Mouse (Mus musculus) kidney, adult 2 months (tissue): ENCODE measurements at regions not wholly inside any gene's neighbourhood (a gene's known extent, or its start where the extent isn't known, plus 50 kb on each side); places are given as distances from the start of the nearest gene placed in this dataset.

Experiments used
- CTCF ChIP-seq: fragments of 200-500 bp; conservative IDR thresholded peaks from 2 replicates; pipeline ENCODE4 v1.5.1; 2011; ENCODE audit warnings: low read depth, mild to moderate bottlenecking, control low read depth, low read length, moderate library complexity, mixed read lengths; ENCODE audit not compliant: insufficient read depth, insufficient read length
- POLR2A ChIP-seq: fragments of 200-500 bp; IDR thresholded peaks from one replicate; pipeline ENCODE4 v1.6.1; 2011; ENCODE audit warnings: low read depth, low read length, control low read depth

GRCm38 (mm10) chr17:69598461-69598860, 159.3 kb downstream of the Akain1 start:
- TF ChIP-seq CTCF (no peak), POLR2A (no peak)
